Mouse (Mus musculus): Measurements from ENCODE around the gene Loxl1.

DNA sequence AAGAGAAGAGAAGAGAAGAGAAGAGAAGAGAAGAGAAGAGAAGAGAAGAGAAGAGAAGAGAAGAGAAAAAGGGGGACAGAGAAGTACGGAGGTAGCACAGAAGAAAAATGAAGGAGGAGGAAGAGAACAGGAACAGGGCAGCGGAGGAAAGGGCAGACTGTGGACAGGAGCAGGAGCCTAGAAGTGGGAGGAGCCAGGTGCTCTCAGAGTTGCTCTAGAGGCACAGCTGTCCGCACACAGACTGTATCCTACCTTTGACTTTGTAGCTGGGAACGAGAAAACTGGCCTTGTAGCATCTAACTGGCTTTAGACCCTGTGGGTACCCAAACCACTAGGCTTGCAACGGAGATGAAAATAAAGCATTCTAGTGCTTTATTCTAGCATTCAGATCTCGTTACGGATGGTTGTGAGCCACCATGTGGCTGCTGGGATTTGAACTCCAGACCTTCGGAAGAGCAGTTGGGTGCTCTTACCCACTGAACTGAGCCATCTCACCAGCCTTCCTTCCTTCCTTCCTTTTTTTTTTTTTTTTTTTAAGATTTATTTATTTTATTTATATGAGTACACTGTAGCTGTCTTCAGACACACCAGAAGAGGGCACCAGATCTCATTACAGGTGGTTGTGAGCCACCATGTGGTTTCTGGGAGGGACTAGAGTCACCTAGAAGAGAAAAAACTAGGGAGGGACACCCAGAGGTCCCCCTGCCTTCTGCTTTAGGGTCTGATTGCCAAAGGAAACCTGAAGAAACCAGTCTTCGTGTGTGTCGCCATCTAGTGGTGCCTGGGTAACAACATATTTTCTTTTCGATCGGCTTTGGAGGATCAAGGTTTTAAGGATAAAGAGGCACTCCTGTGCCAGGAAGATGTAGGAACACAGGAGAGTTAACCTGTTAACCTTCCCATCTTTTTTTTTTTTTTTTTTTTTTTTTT is 44.3 kb downstream of the Loxl1 start:
- no peak for TF ChIP-seq EP300 (IDR thresholded peaks at IDR 0.05; ENCODE audit: low read depth)
- TF ChIP-seq CTCF (IDR thresholded peaks at IDR 0.05; ENCODE audit: low read depth) = peak; percentile 83

Measured in liver, embryonic 14.5 days (tissue).